Mouse (Mus musculus) cortical plate, adult 2 months (tissue): Measurements from ENCODE around the gene Rpusd4.

Source experiments
- CTCF ChIP-seq: fragments of 200-500 bp; IDR thresholded peaks from 2 replicates; pipeline ENCODE4 v1.5.1; 2011; ENCODE audit warnings: mild to moderate bottlenecking, control low read depth, low read length; ENCODE audit not compliant: insufficient read depth; ENCODE audit errors: extremely low read depth
- POLR2A ChIP-seq: fragments of 200-500 bp; IDR thresholded peaks from 2 replicates; pipeline ENCODE4 v1.6.1; 2011; ENCODE audit warnings: mild to moderate bottlenecking, low read length, control low read depth; ENCODE audit not compliant: insufficient read depth; ENCODE audit errors: extremely low read depth

- TF ChIP-seq POLR2A (no peak), CTCF (no peak)
Observed at GRCm38 (mm10) chr9:35235996-35236395, 31.7 kb upstream of the Rpusd4 start.
